Mouse (Mus musculus) hindbrain, embryonic 14.5 days (tissue): ENCODE results near the gene H2-DMa. TPM values are rescaled to one million over a fixed set of nuclear protein-coding genes. Genes with fewer than 3 reads are reported as not detected.

Experiments
- ATAC-seq: fragments of 200-750 bp; cut with Nextera tagmentation; 2 replicates; pipeline ENCODE4 v1.8.0; 2017; ENCODE audit warnings: moderate number of reproducible peaks, mild to moderate bottlenecking, moderate TSS enrichment, moderate library complexity; ENCODE audit not compliant: low FRiP score
- DNase-seq: peaks from one replicate; pipeline ENCODE4 v3.0.0-alpha.2; 2015; ENCODE audit warnings: low spot score
- H3K27ac ChIP-seq: fragments of 300-500 bp; sonication (generic); 2 replicates; pipeline ENCODE4 v1.5.1; 2014; ENCODE audit warnings: mild to moderate bottlenecking, moderate library complexity
- H3K27me3 ChIP-seq: fragments of 300-500 bp; sonication (generic); 2 replicates; pipeline ENCODE4 v1.6.1; 2014; ENCODE audit warnings: mild to moderate bottlenecking, low read length, mixed read lengths; ENCODE audit not compliant: control insufficient read depth, insufficient read depth
- H3K36me3 ChIP-seq: fragments of 300-500 bp; sonication (generic); replicated peaks from 2 replicates; pipeline ENCODE4 v1.6.1; 2014; ENCODE audit not compliant: control insufficient read depth, insufficient read depth
- H3K4me1 ChIP-seq: fragments of 300-500 bp; sonication (generic); replicated peaks from 2 replicates; pipeline ENCODE4 v1.6.1; 2014; ENCODE audit warnings: antibody characterized with exemption, low read length, mixed read lengths; ENCODE audit not compliant: control insufficient read depth, insufficient read depth
- H3K4me2 ChIP-seq: fragments of 300-500 bp; sonication (generic); replicated peaks from 2 replicates; pipeline ENCODE4 v1.6.1; 2014; ENCODE audit warnings: mild to moderate bottlenecking, moderate library complexity
- H3K4me3 ChIP-seq: fragments of 300-500 bp; sonication (generic); replicated peaks from 2 replicates; pipeline ENCODE4 v1.5.1; 2014; ENCODE audit warnings: mild to moderate bottlenecking, low read length
- H3K9ac ChIP-seq: fragments of 300-500 bp; sonication (generic); 2 replicates; pipeline ENCODE4 v1.6.1; 2014
- H3K9me3 ChIP-seq: fragments of 300-500 bp; sonication (generic); 2 replicates; pipeline ENCODE4 v1.6.1; 2016; ENCODE audit warnings: low read length; ENCODE audit not compliant: control insufficient read depth
- WGBS: fragments of 180-500 bp; shearing (Covaris S2); extraction: QIAGEN DNeasy Blood & Tissue Kit; methylation state at CpG from one replicate; pipeline ENCODE4 v1.1.7; 2014; 5-methylcytosine and 5-hydroxymethylcytosine counted together
- polyA plus RNA-seq: library from polyadenylated mRNA; unstranded; fragments of >200 nt; fragmentation: Nextera tagmentation; extraction: Ambion mirVana; gene quantifications from 2 replicates; pipeline ENCODE4 v1.2.1, GENCODE M21; 2014

H2-DMa gene
- polyA plus RNA-seq, 1 experiment from 2014 or later, result 19.2 TPM

DNA sequence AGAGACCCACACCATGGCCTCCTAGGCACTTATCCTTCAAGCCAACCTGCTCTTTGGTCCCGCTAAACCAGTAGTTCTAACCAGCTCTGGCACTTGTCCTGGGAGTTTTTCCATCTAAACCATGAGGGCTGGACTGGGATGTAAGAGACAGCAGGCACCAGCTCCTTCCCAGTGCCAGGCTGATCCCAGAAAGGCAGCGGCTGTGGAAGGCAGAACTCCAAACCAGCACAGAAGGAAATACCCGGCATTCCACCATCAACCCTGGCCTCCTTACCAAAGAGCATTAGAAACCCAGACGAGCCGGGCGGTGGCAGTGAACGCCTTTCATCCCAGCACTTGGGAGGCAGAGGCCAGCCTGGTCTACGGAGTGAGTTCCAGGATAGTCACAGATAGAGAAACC is 9.0 kb upstream of the H2-DMa start:
- Histone ChIP-seq H3K36me3 (peaks cover 63% of the 10 kb centered on the region), H3K27me3 (no peaks in the 10 kb centered on the region), H3K4me2 (no peak overlapping the region), H3K4me1 (no peaks in the 10 kb centered on the region), H3K4me3 (no peak overlapping the region), H3K27ac (no peak overlapping the region), H3K9me3 (peaks cover 4% of the 10 kb centered on the region; the same call in 1 of the 2 replicates), H3K9ac (no peak overlapping the region)
- ATAC-seq (no peak), DNase-seq (no peak)
- 73% methylated on average over 8 of the region's 8 CpGs for WGBS

DNA sequence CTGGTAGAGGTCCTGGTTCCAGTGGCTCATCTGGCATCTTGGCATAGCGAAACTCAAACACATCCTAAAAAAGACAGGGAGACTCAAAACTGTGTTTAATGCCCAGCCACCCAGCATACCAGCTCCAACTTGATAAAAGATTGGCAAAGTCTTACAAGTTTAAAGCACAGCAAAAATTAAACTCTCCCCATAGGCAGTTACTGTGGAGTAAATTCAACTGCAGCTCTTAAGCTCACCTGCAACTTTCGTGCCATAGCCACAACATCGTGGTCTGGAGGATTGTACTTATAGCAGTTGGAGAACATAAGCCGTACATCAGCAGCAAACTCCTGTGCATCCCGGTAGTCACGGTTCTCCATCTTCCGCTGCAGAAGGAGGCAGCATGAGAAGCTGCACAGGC is 5.2 kb upstream of the H2-DMa start:
- H3K9me3 ChIP-seq, result no peaks in the 10 kb centered on the region
- peaks cover 96% of the 10 kb centered on the region for H3K36me3 ChIP-seq
- H3K4me3 ChIP-seq, result no peak overlapping the region
- DNase-seq (no peak), ATAC-seq (no peak)
- WGBS, result 94% methylated on average over 7 of the region's 7 CpGs
- no peaks in the 10 kb centered on the region for H3K27me3 ChIP-seq
- H3K9ac ChIP-seq, result no peak overlapping the region
- H3K4me1 ChIP-seq, result peaks cover 13% of the 10 kb centered on the region
- no peak overlapping the region for H3K27ac ChIP-seq
- no peak overlapping the region for H3K4me2 ChIP-seq

DNA sequence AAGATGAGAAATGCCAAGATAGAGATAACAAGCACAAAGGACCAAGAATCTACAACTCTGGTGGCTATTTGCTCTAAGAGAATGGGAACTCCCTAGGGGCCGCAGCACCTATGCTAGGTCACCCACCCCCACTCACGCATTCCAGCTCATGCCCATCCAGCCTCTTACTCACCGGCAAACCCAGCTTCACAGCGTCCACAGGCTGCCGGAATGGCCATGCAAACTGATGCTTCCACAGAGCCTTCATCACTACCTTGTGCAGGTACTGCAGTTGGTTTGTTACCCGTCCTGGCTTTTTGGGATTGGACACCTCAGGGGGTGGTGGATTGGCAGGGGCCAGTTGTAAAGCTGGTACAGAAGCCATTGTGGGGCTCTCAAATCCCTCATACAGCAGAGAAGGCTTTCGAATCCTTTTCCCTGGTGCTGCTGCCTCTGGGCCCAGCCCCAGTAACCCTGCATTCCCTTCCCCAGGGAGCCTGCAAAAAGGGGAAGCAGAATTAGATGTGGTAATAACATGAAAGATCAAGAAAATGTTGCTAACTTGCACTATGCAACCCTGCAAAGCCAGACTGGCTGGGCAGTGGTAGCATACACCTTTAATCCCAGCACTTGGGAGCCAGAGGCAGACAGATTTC is 2.5 kb upstream of the H2-DMa start:
- H3K27ac ChIP-seq, result no peak overlapping the region; the same call in 1 of the 2 replicates

DNA sequence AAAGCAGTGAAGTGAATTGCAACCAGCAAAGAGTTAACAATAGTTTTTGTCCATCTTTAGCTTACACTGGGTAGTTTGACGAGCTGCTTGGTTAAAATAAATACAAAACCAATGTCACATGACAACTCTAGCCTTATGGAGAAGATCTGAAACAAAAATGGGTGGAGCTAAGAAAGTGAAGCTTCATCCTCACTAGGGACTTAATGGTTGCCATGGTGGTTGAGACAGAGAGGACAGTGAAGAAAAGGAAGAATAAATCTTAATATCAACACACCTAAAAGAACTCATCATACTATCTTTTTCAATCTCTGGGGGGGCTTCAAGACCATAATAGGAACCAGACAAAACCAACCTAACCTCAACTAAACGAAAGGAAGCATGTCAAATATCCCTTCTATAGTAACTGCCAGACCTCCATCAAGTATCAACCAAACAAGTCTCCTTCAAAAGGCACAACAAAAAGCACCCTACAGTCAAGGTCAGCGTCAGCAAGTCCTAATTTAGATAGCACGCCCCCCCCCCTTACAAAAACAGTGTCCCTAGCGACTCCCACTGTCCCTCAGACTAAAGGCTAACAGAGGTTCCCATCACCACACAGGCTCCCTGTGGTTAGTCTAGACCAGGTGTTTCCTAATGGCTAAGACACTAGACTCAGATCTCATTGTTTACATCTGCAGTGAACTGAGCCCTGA is 1.8 kb upstream of the H2-DMa start:
- peaks cover 63% of the 10 kb centered on the region for H3K36me3 ChIP-seq

More for the DNA sequence above, 2.5 kb upstream of the H2-DMa start:
- 40% methylated on average over 7 of the region's 7 CpGs for WGBS
- peak overlapping the region; percentile 94 for H3K4me2 ChIP-seq
- peak overlapping the region; percentile 88 for H3K9ac ChIP-seq
- peaks cover 70% of the 10 kb centered on the region for H3K36me3 ChIP-seq
- H3K9me3 ChIP-seq, result no peaks in the 10 kb centered on the region
- DNase-seq (no peak), ATAC-seq (no peak)
- peak overlapping the region; percentile 88 for H3K4me3 ChIP-seq
- H3K27me3 ChIP-seq, result no peaks in the 10 kb centered on the region
- H3K4me1 ChIP-seq, result peaks cover 13% of the 10 kb centered on the region

DNA sequence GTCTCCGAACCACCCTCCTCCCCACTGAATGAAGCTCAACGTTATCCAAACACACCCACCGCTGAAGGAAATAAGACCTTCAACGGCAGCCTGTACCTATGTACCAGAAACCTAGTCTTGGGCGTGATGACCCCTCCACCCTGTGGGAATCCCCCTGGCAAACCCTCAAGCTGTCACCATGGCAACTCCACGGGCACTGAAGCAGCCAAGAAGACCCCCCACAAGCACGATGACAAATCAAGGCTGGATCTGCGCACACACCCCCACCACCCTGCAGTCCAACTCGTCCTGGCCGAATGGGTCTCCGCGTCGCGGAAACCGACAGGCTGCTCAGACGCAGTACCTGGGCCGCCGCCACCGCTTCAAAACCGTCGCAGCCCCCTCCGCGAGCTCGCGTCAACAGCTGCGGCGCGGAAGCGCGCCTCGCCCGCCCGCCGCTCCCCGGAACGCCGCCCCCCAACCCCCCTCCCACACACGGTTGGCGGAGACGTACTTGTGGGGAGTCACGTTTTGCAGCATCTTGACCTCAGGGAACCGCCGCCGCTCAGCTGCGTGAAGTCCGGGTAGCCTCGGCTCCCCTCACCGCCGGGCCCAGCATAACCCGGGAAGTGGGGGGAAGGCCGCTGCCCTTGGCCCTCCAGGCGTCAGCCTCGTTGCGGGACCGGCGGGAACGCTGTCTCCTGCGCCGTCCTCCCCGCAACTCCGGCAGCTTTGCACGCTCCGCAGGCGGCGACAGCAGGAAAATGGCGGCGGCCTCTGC is 1.0 kb upstream of the H2-DMa start:
- H3K9ac ChIP-seq, result peak overlapping the region; percentile 88
- WGBS, result under 1% methylated on average over 67 of the region's 67 CpGs
- H3K9me3 ChIP-seq, result no peaks in the 10 kb centered on the region
- DNase-seq (peak; percentile 55), ATAC-seq (no peak)
- peak overlapping the region; percentile 86 for H3K27ac ChIP-seq
- H3K4me3 ChIP-seq, result peak overlapping the region; percentile 88
- H3K4me2 ChIP-seq, result peak overlapping the region; percentile 94
- H3K4me1 ChIP-seq, result peaks cover 14% of the 10 kb centered on the region
- no peaks in the 10 kb centered on the region for H3K27me3 ChIP-seq
- peaks cover 56% of the 10 kb centered on the region for H3K36me3 ChIP-seq

More for the DNA sequence above, 1.8 kb upstream of the H2-DMa start:
- H3K27ac ChIP-seq, result peak overlapping the region; percentile 86; the same call in 1 of the 2 replicates
- H3K9ac ChIP-seq, result peak overlapping the region; percentile 88
- DNase-seq, result no peak
- no peaks in the 10 kb centered on the region for H3K9me3 ChIP-seq
- H3K4me1 ChIP-seq, result peaks cover 13% of the 10 kb centered on the region
- no peak for ATAC-seq
- H3K27me3 ChIP-seq, result no peaks in the 10 kb centered on the region
- peak overlapping the region; percentile 94 for H3K4me2 ChIP-seq
- 0% methylated on average over 5 of the region's 5 CpGs for WGBS
- H3K4me3 ChIP-seq, result peak overlapping the region; percentile 88

DNA sequence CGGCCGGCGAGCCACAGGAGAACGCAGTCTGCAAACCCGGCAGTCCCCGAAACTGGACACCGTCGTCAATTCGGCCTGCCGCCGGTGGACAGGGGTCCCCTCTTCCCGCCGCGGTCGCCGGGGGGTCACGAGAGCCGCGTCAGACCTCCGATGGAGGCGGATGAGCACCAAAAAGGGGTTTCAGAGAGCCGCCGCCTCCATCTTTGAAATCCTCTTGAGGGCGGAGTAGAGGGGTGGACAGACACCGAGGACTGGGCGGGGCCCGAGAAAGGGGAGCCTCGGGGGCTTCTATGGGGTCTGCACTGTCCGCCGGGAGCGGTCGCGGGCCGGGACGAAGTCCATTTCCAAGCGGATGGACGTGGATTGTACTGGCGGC is 480 bp upstream of the H2-DMa start:
- H3K4me3 ChIP-seq, result peak overlapping the region; percentile 88
- DNase-seq (no peak), ATAC-seq (no peak)
- H3K4me2 ChIP-seq, result peak overlapping the region; percentile 94
- no peaks in the 10 kb centered on the region for H3K9me3 ChIP-seq
- H3K9ac ChIP-seq, result peak overlapping the region; percentile 88
- peaks cover 50% of the 10 kb centered on the region for H3K36me3 ChIP-seq
- H3K4me1 ChIP-seq, result peaks cover 19% of the 10 kb centered on the region
- H3K27me3 ChIP-seq, result no peaks in the 10 kb centered on the region
- WGBS, result 0% methylated on average over 37 of the region's 38 CpGs
- peak overlapping the region; percentile 86 for H3K27ac ChIP-seq

DNA sequence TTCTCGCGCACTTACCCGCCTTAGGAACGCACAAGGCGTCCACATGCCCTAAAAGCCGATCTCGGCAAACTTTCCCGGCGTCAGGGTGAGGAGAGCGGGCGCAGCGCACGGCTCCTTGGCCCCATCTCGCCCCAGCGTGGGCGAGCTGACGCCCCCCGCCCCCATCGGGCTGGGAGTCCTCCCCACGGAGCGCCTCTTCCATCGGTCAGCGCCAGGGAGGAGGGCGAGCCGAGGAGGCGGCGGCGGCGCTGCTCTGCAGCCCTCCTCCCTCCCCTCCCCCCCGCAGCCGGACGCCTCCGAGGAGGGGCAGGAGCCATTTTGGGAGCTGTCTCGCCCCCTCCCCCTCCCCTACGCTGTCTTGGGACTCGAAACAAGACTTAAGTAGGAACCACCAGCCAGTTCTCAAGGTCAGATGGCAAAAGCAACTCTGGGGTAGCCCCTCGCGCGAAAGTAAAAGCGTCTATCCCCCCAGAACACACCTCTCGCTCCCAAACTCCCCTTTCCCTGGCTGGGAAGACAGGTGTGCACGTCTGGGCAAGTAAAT is 911 bp downstream of the H2-DMa start:
- WGBS, result under 1% methylated on average over 39 of the region's 42 CpGs
- H3K27me3 ChIP-seq, result no peaks in the 10 kb centered on the region
- peaks cover 36% of the 10 kb centered on the region for H3K36me3 ChIP-seq
- H3K4me2 ChIP-seq, result peak overlapping the region; percentile 94
- H3K4me1 ChIP-seq, result peaks cover 27% of the 10 kb centered on the region
- ATAC-seq (0 out of 2 replicates have a peak, but pooled peaks have one; percentile 3), DNase-seq (peak; percentile 81)
- no peaks in the 10 kb centered on the region for H3K9me3 ChIP-seq
- H3K9ac ChIP-seq, result peak overlapping the region; percentile 90
- H3K27ac ChIP-seq, result peak overlapping the region; percentile 100
- H3K4me3 ChIP-seq, result peak overlapping the region; percentile 88

DNA sequence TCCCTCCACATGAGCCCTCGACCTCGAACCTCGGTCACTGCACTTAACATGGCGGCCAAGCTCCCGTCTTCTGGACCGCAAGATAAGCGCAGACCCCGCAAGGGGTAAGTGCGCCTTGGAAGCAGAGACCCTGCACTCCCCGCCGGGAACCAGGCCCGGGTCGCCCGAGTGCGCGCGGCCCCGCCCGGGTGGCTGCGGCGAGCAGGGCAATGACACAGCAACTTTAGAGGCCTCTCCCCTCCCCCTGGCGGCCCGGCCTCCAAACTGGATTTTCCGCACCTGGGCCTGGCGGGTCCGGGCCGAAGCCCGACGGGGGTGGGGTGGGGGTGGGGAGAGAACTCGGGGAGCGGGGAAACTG is 1.5 kb downstream of the H2-DMa start:
- DNase-seq (peak; percentile 54), ATAC-seq (no peak; the same call in 1 of the 2 replicates)
- H3K27ac ChIP-seq, result peak overlapping the region; percentile 100
- peaks cover 31% of the 10 kb centered on the region for H3K36me3 ChIP-seq
- peak overlapping the region; percentile 88 for H3K4me3 ChIP-seq
- peak overlapping the region; percentile 94 for H3K4me2 ChIP-seq
- 0% methylated on average over 31 of the region's 31 CpGs for WGBS
- no peaks in the 10 kb centered on the region for H3K9me3 ChIP-seq
- H3K9ac ChIP-seq, result peak overlapping the region; percentile 90
- H3K4me1 ChIP-seq, result peaks cover 27% of the 10 kb centered on the region
- no peaks in the 10 kb centered on the region for H3K27me3 ChIP-seq
